In the genomic region with DNA sequence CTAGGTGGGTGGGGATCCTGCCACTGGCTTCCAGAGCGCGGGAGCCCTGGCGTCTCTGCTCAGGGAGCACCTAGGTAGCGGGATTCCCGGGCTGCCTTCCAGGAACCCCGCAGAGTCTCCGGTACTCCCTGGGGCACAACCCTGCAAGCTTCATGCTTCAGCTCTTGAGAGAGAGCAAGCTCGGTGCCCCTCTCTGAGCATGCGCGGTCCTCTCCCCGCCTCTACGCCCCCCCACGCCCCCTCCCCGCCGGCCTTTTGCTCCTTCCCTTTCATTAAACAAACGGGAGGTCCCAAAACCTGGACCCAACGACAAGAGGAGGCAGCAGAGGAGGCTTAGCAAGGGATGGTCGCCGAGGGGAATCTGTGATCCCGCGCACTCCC, we compare ENCODE assay signal across 8 mouse cellular contexts. TPM values are rescaled to one million over a fixed set of nuclear protein-coding genes. Genes with fewer than 3 reads are reported as not detected.
DNase-seq lines count a peak whose midpoint lies in the region; ATAC-seq and TF ChIP-seq lines count a peak whose summit lies in the region.

TSS of gene Plppr1 (plus strand) at position 253 of the 381 bp plus-strand sequence.

- TF ChIP-seq CTCF in spleen, adult 2 months (IDR thresholded peaks at IDR 0.05; ENCODE audit: extremely low read depth, insufficient read depth, insufficient read length, insufficient replicate concordance), result no peak

- H3K27ac ChIP-seq in spleen, adult 2 months (ENCODE audit: insufficient read depth, low read length), result no peak within 1 kb of the TSS
- H3K27ac ChIP-seq in embryonic facial prominence, embryonic 12.5 days, result peak within 1 kb of the TSS; percentile 23; the same call in 1 of the 2 replicates
- H3K27ac ChIP-seq in hindbrain, embryonic 14.5 days, result peak within 1 kb of the TSS; percentile 88
- H3K27ac ChIP-seq in neural tube, embryonic 12.5 days, result peak within 1 kb of the TSS; percentile 47

- peak within 1 kb of the TSS; percentile 1; the same call in 1 of the 2 replicates for H3K4me3 ChIP-seq in spleen, adult 2 months (ENCODE audit: extremely low read depth, insufficient read depth, insufficient read length)
- H3K4me3 ChIP-seq in embryonic facial prominence, embryonic 12.5 days, result peak within 1 kb of the TSS; percentile 67
- peak within 1 kb of the TSS; percentile 62 for H3K4me3 ChIP-seq in hindbrain, embryonic 14.5 days (replicated peaks; ENCODE audit: low read length)
- peak within 1 kb of the TSS; percentile 56 for H3K4me3 ChIP-seq in neural tube, embryonic 12.5 days

- no peak for DNase-seq in spleen, adult 2 months (ENCODE audit: low read depth in 1 of 2, low spot score in 2 of 2)
- no peak for DNase-seq in spleen, postnatal 14 days (ENCODE audit: low spot score in 2 of 2)
- peak; percentile 81 for DNase-seq in hindbrain, embryonic 14.5 days (ENCODE audit: low spot score)
- peak; percentile 52 to 73 for DNase-seq in left cerebral cortex, postnatal 10 days (ENCODE audit: extremely low spot score in 1 of 2, low spot score in 2 of 2)
- no peak for DNase-seq in thymus, postnatal 25 days
- no peak for DNase-seq in urinary bladder, postnatal 36 days (ENCODE audit: low spot score in 2 of 2)

- peak within 1 kb of the TSS; percentile 59 for H3K9ac ChIP-seq in embryonic facial prominence, embryonic 12.5 days
- H3K9ac ChIP-seq in hindbrain, embryonic 14.5 days, result peak within 1 kb of the TSS; percentile 72
- H3K9ac ChIP-seq in neural tube, embryonic 12.5 days, result peak within 1 kb of the TSS; percentile 66

- no peaks in the 10 kb centered on the region for H3K9me3 ChIP-seq in embryonic facial prominence, embryonic 12.5 days
- no peaks in the 10 kb centered on the region for H3K9me3 ChIP-seq in hindbrain, embryonic 14.5 days (ENCODE audit: control insufficient read depth, low read length)
- H3K9me3 ChIP-seq in neural tube, embryonic 12.5 days, result no peaks in the 10 kb centered on the region

- TF ChIP-seq POLR2A in spleen, adult 2 months (IDR thresholded peaks at IDR 0.05; ENCODE audit: low read depth, low read length), result no peak

- WGBS in spleen, adult 2 months, result 1% methylated on average over 17 of the region's 21 CpGs
- WGBS in embryonic facial prominence, embryonic 12.5 days, result 0% methylated on average over 20 of the region's 21 CpGs
- 0% methylated on average over 21 of the region's 21 CpGs for WGBS in hindbrain, embryonic 14.5 days
- under 1% methylated on average over 21 of the region's 21 CpGs for WGBS in neural tube, embryonic 12.5 days

- no peaks in the 10 kb centered on the region for H3K36me3 ChIP-seq in spleen, adult 2 months (ENCODE audit: control insufficient read depth, insufficient read depth, low read length)
- no peaks in the 10 kb centered on the region for H3K36me3 ChIP-seq in embryonic facial prominence, embryonic 12.5 days
- H3K36me3 ChIP-seq in hindbrain, embryonic 14.5 days (replicated peaks; ENCODE audit: control insufficient read depth, insufficient read depth), result no peaks in the 10 kb centered on the region
- H3K36me3 ChIP-seq in neural tube, embryonic 12.5 days, result no peaks in the 10 kb centered on the region

- H3K27me3 ChIP-seq in spleen, adult 2 months (ENCODE audit: control insufficient read depth, insufficient read depth, low read length), result no peaks in the 10 kb centered on the region; the same call in 1 of the 2 replicates
- H3K27me3 ChIP-seq in embryonic facial prominence, embryonic 12.5 days, result peaks cover 21% of the 10 kb centered on the region
- H3K27me3 ChIP-seq in hindbrain, embryonic 14.5 days (ENCODE audit: control insufficient read depth, insufficient read depth, low read length), result 0 out of 2 replicates have a peak, but pooled peaks cover 7% of the 10 kb centered on the region
- no peaks in the 10 kb centered on the region for H3K27me3 ChIP-seq in neural tube, embryonic 12.5 days (replicated peaks)

- H3K4me1 ChIP-seq in spleen, adult 2 months (ENCODE audit: control insufficient read depth, insufficient read depth, insufficient read length), result no peaks in the 10 kb centered on the region
- H3K4me1 ChIP-seq in embryonic facial prominence, embryonic 12.5 days, result no peaks in the 10 kb centered on the region
- H3K4me1 ChIP-seq in hindbrain, embryonic 14.5 days (replicated peaks; ENCODE audit: control insufficient read depth, insufficient read depth, low read length), result peaks cover 26% of the 10 kb centered on the region
- H3K4me1 ChIP-seq in neural tube, embryonic 12.5 days, result peaks cover 30% of the 10 kb centered on the region

- H3K4me2 ChIP-seq in embryonic facial prominence, embryonic 12.5 days (replicated peaks), result peak within 1 kb of the TSS; percentile 100
- H3K4me2 ChIP-seq in hindbrain, embryonic 14.5 days (replicated peaks), result peak within 1 kb of the TSS; percentile 68
- H3K4me2 ChIP-seq in neural tube, embryonic 12.5 days (replicated peaks), result peak within 1 kb of the TSS; percentile 77

- intact Hi-C loops in left cerebral cortex, postnatal 10 days (cut with DNase I), result loop anchor here (5.0 kb wide), 2 partner anchors 277 to 367 kb away; no protein-coding TSS in a partner anchor

- peak; percentile 84 for ATAC-seq in embryonic facial prominence, embryonic 12.5 days (ENCODE audit: insufficient number of reproducible peaks, insufficient read depth, low FRiP score, low TSS enrichment)
- ATAC-seq in hindbrain, embryonic 14.5 days (ENCODE audit: low FRiP score), result peak; percentile 91
- peak; percentile 92 for ATAC-seq in neural tube, embryonic 12.5 days (ENCODE audit: low FRiP score, low read depth)

RNA-seq across cellular contexts. Expression of gene Plppr1, which starts in this region (rescaled TPM):
- 0.09 and 0.16 TPM in 2 replicates for polyA plus RNA-seq in spleen, adult 2 months (2012; rRNA removed)
- polyA plus RNA-seq in embryonic facial prominence, embryonic 12.5 days (2016; fragmentation: Nextera tagmentation; extraction: Ambion mirVana), result 5.9 and 6.6 TPM in 2 replicates
- polyA plus RNA-seq in hindbrain, embryonic 14.5 days (2014; fragmentation: Nextera tagmentation; extraction: Ambion mirVana), result 76.7 and 79.5 TPM in 2 replicates
- total RNA-seq in left cerebral cortex, postnatal 10 days (2021), result 10 to 100 TPM; 47.2 to 49.7 TPM
- polyA plus RNA-seq in neural tube, embryonic 12.5 days (2016; fragmentation: Nextera tagmentation; extraction: Ambion mirVana), result 40.7 and 42.7 TPM in 2 replicates

Comparison
In these comparisons a context has a peak if more than half of its experiments do, and no peak if none do; other contexts are left out.
1. DNase-seq: peak in hindbrain, embryonic 14.5 days (single experiment) and left cerebral cortex, postnatal 10 days (2 of 2); none in spleen, adult 2 months (0 of 2), spleen, postnatal 14 days (0 of 2), thymus, postnatal 25 days (single experiment) and urinary bladder, postnatal 36 days (0 of 2).
2. H3K4me3 ChIP-seq: peak in every context shown above with its lines; median percentile 67 in embryonic facial prominence, embryonic 12.5 days; 62 in hindbrain, embryonic 14.5 days; 56 in neural tube, embryonic 12.5 days; 1 in spleen, adult 2 months.
3. Peak in every context shown above with its lines, with median percentiles within 50 percentile points of each other: ATAC-seq, H3K4me2 ChIP-seq and H3K9ac ChIP-seq.